Mouse (Mus musculus) lung, postnatal 0 days (tissue): ENCODE data around the gene Serpine1.

Experiments
- CTCF ChIP-seq: IDR thresholded peaks from 2 replicates; pipeline ENCODE4 v1.5.1; 2016; ENCODE audit warnings: antibody characterized with exemption, mild to moderate bottlenecking
- EP300 ChIP-seq: IDR thresholded peaks from 2 replicates; pipeline ENCODE4 v1.6.1; 2016; ENCODE audit warnings: antibody characterized with exemption, mild to moderate bottlenecking, control low read depth

GRCm38 (mm10) chr5:137107670-137108069 lies 35.6 kb upstream of the Serpine1 start:
- no peak for TF ChIP-seq CTCF
- TF ChIP-seq EP300 = no peak
